Mouse (Mus musculus): ENCODE measurements around the gene Tspan18.

The Tspan18 gene

DNA sequence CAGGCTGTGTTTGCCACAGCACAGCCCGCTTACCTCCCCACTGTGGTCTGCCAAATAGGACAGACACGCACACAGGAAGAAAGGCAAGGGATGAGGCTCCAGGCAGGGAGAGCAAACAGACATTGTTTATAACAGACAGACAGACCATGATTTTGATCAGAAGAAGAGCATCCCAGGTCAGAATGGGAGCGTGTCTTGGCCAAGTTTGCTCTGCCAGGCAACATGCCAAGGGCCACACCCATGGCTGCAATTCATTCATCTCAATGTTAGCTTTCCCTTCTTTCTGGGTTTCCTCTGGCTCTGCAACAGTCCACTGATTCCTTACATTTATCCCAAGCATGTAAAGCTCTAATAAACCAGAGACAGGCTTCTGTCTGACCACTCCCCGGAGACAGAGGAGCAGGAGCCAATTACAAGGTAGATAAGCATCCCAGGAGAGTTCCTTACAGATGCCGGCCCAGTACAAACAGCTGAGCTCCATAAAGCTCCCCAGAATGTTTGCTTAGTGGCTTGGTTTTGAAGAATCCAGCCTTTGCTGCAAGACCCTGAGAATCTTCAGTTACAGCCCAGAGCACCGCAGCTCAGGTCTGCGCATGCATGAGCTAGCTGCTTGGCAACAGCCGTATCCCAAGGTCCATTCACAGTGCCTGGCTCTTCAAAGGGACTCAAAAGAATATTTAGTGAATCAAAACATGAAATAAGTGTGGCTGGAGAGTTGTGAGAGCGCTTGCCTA is 5.2 kb upstream of the Tspan18 start:
- no peak for DNase-seq (ENCODE audit: low read depth, low spot score)

DNA sequence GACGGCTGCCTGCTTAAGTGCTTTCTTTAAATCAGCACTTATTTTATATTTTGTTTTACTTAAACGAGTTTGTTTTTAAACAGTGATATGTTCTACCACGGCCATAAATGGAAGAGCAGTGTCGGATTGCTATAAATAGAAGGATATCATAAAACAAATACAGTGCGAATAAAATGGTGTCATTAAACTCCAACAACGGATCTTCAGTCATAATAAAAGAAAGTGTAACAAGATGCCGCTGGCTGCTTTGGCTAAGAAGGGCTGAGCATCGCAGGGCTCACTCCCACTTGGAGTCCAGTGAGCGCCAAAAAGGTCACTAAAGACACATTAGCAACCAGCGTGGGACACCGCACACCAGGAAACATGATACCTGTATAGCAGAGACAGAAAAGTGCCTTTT is 1.7 kb upstream of the Tspan18 start:
- DNase-seq (ENCODE audit: low read depth, low spot score), result no peak

DNA sequence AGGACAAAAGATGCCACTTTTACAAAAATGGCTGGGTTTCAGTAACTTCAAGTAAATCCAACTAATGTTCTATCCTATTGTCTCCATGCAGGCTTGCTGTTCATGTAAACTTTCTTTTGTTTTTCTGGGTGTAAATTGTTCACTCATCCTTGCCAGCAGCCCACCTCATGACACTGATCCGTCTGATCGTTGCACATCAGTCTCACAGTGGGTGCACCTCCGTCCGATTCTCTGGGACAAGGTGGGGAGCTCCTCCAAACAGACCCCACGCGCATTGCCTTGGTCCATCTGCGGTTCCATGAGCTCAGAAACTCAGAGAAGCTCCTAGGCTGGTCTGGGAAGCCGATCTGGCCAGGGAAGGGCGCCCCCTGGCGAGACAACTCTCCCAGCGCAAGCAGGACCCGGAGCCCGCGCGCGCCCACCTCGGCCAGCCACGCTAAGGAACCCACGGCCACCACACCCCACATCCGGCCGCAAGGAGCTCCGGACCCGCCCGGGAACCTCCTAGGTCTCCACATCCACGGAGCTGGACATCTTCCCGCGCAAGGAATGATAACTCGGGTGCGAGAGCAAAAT is 976 bp downstream of the Tspan18 start:
- peak; percentile 89 for DNase-seq (ENCODE audit: low read depth, low spot score)

DNA sequence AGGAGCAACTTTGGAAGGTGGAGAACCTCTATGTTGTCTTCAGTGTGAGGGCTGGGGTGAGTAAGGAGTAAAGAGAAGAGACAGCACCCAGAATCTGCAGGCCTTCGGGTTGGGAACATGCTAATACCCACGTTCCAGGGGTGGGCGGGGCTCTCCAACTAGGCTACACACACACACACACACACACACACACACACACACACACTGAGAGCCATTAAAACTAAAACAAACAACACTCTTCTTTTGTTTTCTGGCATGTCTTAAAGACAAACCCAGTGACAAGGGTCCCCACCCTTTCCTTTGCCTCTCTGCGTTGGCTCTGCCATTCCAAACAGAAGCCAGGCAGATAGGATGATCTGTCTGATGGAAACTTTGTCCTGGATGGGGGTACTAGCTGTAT is 2.0 kb downstream of the Tspan18 start:
- DNase-seq (ENCODE audit: low read depth, low spot score), result no peak

DNA sequence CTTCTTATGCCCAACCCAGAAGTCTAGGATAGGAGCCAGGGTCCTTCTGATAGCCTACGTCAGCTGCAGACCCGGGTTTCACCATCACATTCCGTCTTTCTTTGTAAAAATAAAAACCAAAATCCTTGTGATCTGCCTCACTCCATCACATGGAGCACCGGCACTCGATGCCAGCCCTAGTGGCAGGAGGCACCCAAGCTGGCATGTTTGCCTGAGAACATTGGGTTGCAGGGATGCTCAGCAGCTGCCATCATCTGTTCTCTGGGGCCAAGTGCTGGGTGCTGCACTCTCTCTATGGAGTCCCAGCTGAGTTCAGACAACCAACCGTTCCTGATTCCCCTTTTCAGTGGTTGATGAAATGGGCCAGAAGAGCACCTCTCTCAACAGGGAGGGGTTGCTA is 3.2 kb downstream of the Tspan18 start:
- DNase-seq (ENCODE audit: low read depth, low spot score), result no peak

DNA sequence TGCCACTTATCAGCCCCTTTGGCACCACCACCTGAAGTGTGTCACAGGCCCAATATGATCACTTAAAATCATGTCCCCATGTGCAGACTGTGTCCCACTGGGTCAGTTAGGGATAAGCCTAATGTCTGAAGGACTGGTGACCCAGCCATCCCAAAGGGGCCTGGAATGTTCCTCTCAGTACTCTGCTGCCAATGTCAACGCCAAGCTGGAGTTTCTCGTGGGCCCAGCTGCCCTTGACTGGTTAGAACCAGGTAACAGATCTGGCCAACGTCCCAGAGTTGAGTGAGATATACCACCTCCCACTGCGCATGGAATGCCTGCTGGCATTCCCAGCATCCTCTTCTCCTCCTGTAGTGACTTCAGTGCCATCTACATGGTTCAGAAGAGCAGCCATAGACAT is 5.2 kb downstream of the Tspan18 start:
- DNase-seq (ENCODE audit: low read depth, low spot score), result no peak

DNA sequence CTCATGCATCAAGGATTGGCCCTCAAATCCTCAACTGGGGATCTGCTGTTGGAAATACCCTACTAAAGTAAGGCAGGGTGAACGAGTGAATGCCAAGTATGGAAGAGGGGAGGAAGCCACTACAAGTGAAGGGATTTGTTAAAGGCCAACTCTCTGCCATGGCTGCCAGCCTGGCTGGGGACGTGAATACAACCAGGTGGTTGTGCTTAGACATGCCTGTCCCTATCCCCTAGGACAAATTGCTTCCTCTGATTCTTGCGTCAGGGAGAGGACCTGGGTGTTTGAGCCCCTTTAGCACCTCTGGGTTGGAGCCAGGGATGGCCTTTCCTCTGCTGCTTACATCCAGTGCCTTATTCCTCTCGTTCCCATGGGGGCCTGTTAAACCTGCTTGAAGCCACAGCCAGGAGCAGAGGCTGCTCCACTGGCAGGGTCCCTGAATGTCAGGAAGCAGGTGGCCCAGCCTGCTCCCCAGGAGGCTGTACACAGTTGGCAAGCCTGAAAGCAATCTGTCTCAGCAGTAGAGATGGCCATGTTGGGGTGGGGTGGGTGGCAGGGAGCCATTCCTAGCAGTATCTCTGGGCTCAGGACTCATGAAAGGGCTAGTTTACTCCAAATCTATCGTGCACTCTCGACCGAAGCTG is 6.3 kb downstream of the Tspan18 start:
- no peak for DNase-seq (ENCODE audit: low read depth, low spot score)

DNA sequence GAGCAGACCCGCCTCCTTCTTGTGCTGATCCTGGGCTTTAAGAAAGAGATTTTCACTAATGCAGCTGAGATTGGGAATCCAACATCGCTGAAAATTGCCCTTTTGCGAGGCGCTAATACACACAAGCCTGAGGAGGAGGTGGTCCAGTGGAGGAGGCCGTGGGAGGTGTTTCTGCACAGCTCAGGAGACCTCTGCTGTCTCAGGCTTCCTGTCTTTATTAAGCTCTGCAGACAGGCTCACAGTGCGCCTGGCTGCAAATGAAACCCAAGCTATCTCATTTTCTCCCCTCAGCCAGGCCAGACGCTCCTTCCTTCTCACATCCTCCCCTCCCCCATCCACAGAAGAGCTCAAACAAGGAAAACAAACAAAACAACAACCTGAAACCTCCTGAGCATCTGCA is 9.6 kb downstream of the Tspan18 start:
- no peak for DNase-seq (ENCODE audit: low read depth, low spot score)

DNA sequence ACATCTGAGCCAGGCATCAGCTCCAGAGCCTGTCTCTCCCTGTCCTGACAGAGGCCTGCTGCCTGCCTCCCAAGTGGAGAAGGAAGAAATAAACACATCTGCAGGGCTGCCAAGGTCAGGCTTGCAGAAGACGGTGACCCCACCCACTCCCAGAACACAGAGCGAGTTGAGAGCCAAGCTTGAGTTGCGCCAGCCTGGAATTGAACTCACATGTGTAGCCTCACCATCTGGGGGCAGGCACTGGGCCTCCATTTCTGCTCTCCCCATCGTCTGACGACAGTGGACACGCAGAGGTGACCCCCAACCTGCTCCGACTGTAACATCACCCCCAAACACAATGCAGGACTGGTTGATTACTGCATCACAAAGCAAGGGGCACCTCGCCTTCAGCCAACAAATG is 12.4 kb downstream of the Tspan18 start:
- no peak for DNase-seq (ENCODE audit: low read depth, low spot score)

DNA sequence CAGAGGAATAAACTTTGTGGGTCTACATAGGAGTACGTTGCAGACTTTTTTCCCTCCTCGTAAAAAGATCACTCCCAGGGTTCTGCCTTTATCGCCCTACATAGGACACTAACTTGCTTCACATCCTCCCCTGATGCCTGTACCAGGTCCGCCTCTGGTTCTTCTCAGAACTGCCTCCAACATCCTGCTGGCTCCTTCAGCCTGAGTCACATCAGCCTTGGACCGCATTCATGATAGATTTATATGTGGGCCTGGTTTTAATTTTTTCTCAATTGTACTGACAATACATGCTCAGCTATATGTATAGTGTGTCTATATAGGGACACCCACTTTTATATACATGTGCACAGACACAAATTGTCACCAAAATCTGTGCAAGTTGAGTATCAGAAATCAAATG is 14.0 kb downstream of the Tspan18 start:
- DNase-seq (ENCODE audit: low read depth, low spot score), result no peak

DNA sequence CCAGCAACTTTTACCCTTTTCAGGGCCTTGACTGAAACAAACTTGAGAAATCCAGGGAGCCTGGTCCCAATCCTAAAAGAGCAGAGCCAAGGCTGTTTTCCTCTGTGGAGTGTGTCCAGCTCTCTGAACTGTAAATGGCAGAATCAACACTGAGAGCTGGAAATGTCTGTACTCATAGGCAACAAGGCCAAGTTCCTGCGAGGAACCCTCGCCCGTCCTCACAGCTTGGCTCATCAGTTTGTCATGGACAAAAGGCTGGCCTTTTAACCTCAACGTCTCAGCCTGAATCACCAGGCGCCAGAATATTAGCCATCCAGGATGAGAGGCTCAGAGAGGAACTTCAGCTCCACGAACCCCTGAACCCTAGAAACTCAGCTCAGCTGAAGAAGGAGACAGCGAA is 14.7 kb downstream of the Tspan18 start:
- no peak for DNase-seq (ENCODE audit: low read depth, low spot score)

DNA sequence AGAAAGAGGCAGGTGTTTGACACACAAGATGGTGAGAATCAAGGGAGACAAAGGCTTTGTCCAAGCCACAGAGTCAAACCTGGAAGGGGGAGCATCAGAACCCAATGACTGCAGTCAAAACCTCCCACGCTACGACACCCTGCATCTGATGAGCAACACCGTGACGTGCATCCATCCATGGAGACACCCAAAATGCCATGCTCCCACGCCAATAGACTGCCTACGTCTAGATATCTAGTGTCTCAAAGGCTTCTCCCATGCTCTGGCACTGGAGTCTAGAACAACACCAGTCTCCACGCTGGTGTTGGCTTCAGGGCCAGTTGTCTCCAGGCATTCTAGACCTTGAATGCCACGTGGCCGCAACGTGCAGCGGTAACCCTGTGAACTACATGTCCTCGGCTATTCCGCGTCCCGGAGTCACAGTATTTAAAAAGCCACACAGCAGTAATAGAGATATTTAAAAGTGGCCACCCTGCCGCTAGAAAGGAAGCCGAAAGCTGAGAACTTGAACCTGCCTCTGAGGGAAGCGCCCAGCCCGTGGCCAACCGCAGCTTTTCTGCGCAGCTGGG is 15.4 kb downstream of the Tspan18 start:
- DNase-seq (ENCODE audit: low read depth, low spot score), result no peak

DNA sequence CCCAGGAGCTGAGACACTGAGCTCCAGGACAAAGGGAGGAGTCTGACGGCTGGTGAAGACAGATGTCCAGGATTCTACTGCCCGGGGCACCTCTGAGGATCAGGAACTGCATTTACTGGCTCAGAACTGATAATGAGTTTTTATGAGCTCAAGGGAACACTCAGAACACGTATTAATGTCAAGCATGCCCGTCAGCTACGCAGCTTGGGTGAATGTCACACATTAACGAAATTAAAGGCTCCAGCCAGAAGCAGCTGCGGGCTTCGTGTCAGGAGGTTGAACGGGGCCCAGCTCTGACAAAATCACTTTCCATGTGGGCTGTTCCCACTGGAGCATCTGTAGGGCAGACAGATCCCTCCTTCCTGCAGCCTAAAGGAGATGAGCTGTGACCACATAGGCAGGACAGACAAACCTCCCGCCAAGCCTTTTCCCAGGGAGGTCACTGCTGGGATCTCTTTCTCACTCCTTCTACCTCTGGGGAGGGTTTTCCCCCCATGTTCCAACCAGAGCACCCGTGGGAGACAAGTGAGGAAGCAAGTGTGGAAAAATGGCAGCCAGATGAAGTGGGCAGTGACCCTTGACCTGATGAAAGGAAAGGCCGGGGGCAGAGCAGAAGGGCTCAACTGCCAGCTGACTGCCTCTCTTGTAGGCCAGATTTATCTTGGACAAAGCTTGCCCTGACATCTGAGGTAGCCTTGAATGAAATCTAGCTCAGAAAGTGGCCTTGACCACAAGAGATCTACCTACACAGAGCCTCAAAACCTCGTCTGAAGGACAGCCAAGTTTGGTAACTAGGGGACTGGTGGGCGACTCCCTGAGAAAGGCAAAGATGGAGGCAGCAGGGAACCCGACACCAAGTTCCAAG is 20.3 kb downstream of the Tspan18 start:
- peak; percentile 61 for DNase-seq (ENCODE audit: low read depth, low spot score)

DNA sequence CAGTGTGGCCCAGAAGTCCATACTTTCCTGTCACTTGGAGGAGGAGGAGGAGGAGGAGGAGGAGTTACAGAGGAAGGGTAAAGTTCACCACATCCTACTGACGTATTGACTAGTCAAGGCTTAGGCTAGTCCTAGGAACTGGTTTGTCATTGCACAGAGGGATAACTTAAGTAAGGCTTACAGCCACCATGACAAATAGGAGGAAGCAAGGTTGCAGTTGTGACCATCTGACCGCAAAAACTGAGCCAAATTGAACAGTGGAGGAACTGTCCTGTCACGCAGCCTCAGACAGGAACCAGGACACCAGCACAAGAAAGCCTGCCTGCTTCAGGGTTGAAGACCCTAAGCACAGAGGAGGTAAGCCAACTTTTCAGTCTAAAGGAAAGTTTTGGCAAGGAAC is 21.8 kb downstream of the Tspan18 start:
- DNase-seq (ENCODE audit: low read depth, low spot score), result no peak

DNA sequence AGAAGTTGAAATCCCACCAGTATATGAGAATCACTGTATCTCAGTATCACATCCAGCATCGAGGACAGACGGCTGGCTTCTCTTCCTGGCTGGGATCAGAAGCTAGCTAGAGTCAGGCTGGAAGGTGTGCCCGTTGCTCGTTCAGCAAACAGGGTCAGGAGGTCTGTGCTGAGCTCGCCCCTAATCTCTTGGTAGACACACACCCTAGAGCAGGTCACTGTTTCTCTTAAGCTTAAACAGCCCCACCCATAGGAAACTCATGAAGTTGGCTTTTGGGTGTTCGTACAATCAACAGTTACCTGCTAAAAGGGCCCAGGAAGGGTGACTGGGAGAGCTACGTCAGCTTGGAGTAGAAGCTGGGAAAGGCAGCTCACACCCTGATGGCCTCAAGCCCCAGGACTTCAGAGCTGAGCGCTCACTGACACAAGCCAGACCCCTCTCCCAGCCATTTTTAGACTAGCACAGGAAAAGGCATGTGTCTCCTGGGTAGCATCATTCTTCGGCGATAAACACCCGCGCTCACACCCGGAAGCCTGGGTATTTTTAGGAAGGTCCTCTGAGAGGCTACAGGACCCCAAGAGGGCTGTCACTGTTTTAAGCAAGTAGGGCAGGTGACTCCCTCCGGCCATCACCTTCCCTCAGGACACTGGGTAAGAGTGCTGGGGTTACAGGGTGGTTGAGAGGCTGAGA is 24.4 kb downstream of the Tspan18 start:
- no peak for DNase-seq (ENCODE audit: low read depth, low spot score)

DNA sequence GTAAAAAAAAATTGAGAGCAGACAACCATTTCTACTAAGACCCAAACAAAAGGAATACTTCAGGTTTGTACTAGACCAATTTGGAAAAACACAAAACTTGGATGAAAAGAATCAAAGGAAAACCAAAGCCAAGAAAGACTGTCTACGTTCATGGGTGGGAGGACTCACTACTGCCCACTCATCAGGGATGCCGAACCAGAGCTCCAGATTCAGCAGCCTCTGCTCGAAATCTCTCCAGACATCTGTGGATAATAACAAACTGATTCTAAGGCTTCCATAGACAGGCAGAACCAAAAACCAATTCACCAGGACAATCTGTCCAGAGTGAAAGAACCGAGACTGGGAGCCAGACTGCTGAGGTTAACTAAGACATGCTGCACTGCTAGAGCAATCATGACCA is 27.4 kb downstream of the Tspan18 start:
- no peak for DNase-seq (ENCODE audit: low read depth, low spot score)

DNA sequence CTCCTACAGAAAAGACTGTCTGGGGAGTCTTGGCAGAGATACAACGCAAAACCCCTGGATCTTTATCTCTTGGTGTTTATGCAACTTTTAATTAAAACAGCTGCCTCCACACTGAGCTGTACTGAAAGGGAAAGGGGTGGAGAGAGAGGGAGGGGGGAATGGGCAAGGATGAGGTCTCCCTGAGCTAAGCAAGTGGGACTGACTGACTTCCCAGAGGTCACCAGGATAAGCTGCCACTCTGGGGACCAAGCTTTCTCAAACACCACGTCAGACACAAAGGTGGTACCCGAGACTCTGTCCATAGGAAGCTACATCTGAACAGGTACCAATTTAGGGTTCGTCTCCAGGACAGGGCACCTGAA is 30.1 kb downstream of the Tspan18 start:
- DNase-seq (ENCODE audit: low read depth, low spot score), result no peak

DNA sequence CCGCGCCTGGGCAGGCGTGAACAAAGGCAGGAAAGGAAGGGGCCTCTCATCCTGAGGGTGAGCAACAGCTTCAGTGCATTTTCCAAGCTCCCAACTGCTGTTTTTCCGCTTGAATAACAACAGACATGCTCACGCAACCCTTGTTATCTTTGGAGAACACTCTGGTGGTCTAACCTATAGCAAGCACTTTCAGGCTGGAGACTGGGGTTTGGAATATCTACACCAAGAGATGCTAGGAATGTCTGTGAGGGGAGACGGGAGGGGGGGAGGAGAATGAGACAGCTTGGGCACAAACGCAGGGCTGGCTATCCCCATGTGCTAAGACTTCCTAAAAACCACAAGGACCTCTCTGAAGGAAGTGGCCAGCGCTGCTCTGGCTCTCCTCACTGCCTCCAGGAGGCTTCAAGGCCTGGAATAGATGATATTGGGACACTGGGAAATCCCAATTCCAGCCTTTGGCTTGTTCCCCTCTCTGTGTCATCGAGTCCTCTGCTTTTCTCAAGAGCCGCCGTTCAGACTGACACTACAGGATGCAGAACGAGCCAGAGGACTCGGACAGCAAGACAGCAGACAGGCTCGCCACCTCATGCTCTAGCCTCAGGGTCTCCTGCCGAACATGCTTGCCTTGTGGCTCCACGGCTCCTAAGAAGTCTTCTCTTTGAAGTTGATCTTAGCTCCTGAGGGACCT is 30.6 kb downstream of the Tspan18 start:
- peak; percentile 61 for DNase-seq (ENCODE audit: low read depth, low spot score)

DNA sequence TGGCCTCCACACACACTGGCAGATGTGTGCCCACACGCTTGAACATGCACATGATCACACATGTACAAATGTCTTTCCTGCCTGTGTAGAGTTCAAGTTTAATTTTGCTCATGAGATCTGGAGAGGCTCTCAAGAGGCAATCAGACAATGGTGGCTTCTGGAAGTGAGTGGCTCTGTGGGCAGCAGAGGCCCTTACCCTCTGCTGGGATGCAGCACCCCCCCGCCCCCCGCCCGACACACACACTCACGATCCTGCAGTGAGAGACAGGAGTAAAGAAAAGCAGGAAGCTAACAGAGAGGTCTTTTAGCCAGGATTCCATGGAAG is 31.1 kb downstream of the Tspan18 start:
- DNase-seq (ENCODE audit: low read depth, low spot score), result no peak

DNA sequence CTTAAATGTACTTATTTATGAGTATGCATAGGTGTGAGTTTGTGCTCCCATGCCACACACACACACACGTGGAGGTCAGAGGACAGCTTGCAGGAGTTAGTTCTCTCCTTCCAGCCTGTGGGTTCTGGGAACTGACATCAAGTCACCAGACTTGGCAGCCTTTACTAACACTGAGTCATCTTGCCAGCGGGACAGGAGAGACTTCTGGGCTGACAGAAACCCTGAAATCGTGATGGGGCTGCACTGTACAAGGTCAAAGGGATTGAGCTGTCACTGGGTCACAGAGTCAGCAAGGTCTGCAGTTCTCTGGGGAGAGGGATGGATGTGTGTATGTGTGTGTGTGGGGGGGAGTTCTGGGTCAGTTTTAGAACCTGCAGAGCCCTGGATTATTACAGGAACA is 36.6 kb downstream of the Tspan18 start:
- DNase-seq (ENCODE audit: low read depth, low spot score), result no peak

All from mesoderm, embryonic 11.5 days (tissue).